Mouse (Mus musculus) heart, adult 2 months (tissue): ENCODE data around the gene Mtus2.

ENCODE experiments used
- CTCF ChIP-seq: fragments of 200-600 bp; IDR thresholded peaks from 2 replicates; pipeline ENCODE4 v1.8.1; 2022; ENCODE audit warnings: antibody characterized with exemption, mild to moderate bottlenecking, moderate library complexity
- POLR2A ChIP-seq: fragments of 200-500 bp; IDR thresholded peaks from 2 replicates; pipeline ENCODE4 v1.6.1; 2011; ENCODE audit warnings: mild to moderate bottlenecking, low read depth, low read length, control low read depth; ENCODE audit not compliant: insufficient read depth

GRCm38 (mm10) chr5:148131458-148132131 lies 174.5 kb downstream of the Mtus2 start:
- TF ChIP-seq CTCF (no peak), POLR2A (no peak)
